Mouse (Mus musculus) intestine, postnatal 0 days (tissue): ENCODE results near the gene H2-DMb1. TPM values are rescaled to one million over a fixed set of nuclear protein-coding genes. Genes with fewer than 3 reads are reported as not detected.

Experiments used
- ATAC-seq: fragments of 200-750 bp; cut with Nextera tagmentation; 2 replicates; pipeline ENCODE4 v1.8.0; 2017; ENCODE audit warnings: mild to moderate bottlenecking, moderate TSS enrichment, moderate library complexity
- H3K27ac ChIP-seq: fragments of 300-500 bp; sonication (generic); 2 replicates; pipeline ENCODE4 v1.5.1; 2014; ENCODE audit warnings: mild to moderate bottlenecking, low read depth, low read length, moderate library complexity
- H3K27me3 ChIP-seq: fragments of 300-500 bp; sonication (generic); replicated peaks from 2 replicates; pipeline ENCODE4 v1.6.1; 2014; ENCODE audit warnings: low read length, mixed read lengths; ENCODE audit not compliant: control insufficient read depth, insufficient read depth
- H3K36me3 ChIP-seq: fragments of 300-500 bp; sonication (generic); 2 replicates; pipeline ENCODE4 v1.6.1; 2014; ENCODE audit warnings: mild to moderate bottlenecking, moderate library complexity; ENCODE audit not compliant: control insufficient read depth, insufficient read depth
- H3K4me1 ChIP-seq: fragments of 300-500 bp; sonication (generic); replicated peaks from 2 replicates; pipeline ENCODE4 v1.6.1; 2014; ENCODE audit warnings: antibody characterized with exemption, low read length, mixed read lengths; ENCODE audit not compliant: control insufficient read depth, insufficient read depth
- H3K4me2 ChIP-seq: fragments of 300-500 bp; sonication (generic); replicated peaks from 2 replicates; pipeline ENCODE4 v1.6.1; 2014; ENCODE audit warnings: low read depth, mild to moderate bottlenecking, moderate library complexity
- H3K4me3 ChIP-seq: fragments of 300-500 bp; sonication (generic); 2 replicates; pipeline ENCODE4 v1.5.1; 2014; ENCODE audit warnings: low read depth, low read length
- H3K9ac ChIP-seq: fragments of 300-500 bp; sonication (generic); 2 replicates; pipeline ENCODE4 v1.6.1; 2014; ENCODE audit warnings: mild to moderate bottlenecking, low read depth, low read length
- H3K9me3 ChIP-seq: fragments of 300-500 bp; sonication (generic); 2 replicates; pipeline ENCODE4 v1.6.1; 2016; ENCODE audit warnings: mixed run types; ENCODE audit not compliant: control insufficient read depth
- CTCF ChIP-seq: sonication (generic); IDR thresholded peaks from 2 replicates; pipeline ENCODE4 v1.5.1; 2016; ENCODE audit warnings: low read depth, mild to moderate bottlenecking, control low read depth, antibody characterized with exemption, moderate library complexity
- WGBS: fragments of 180-500 bp; shearing (Covaris S2); extraction: QIAGEN DNeasy Blood & Tissue Kit; methylation state at CpG from one replicate; pipeline ENCODE4 v1.1.7; 2014; 5-methylcytosine and 5-hydroxymethylcytosine counted together
- polyA plus RNA-seq: library from polyadenylated mRNA; unstranded; fragments of >200 nt; fragmentation: Nextera tagmentation; extraction: Ambion mirVana; gene quantifications from 2 replicates; pipeline ENCODE4 v1.2.1, GENCODE M21; 2015

The H2-DMb1 gene
- polyA plus RNA-seq, 1 experiment from 2014 or later, result 5.1 TPM

- Histone ChIP-seq H3K27me3 (no peaks in the 10 kb centered on the region), H3K9ac (no peak overlapping the region), H3K36me3 (peaks cover 52% of the 10 kb centered on the region), H3K4me2 (no peak overlapping the region), H3K4me1 (no peaks in the 10 kb centered on the region), H3K9me3 (no peaks in the 10 kb centered on the region), H3K4me3 (no peak overlapping the region), H3K27ac (no peak overlapping the region)
- peak; percentile 35; the same call in 1 of the 2 replicates for ATAC-seq
- WGBS, result 67% methylated on average over 3 of the region's 3 CpGs
- no peak for TF ChIP-seq CTCF
Observed at GRCm38 (mm10) chr17:34109806-34110195, 43.1 kb upstream of the H2-DMb1 start.

- H3K36me3 ChIP-seq, result peaks cover 57% of the 10 kb centered on the region
- TF ChIP-seq CTCF, result no peak
- no peak for ATAC-seq
- no peak overlapping the region for H3K4me2 ChIP-seq
- 52% methylated on average over 8 of the region's 8 CpGs for WGBS
- H3K27ac ChIP-seq, result no peak overlapping the region
- no peak overlapping the region for H3K9ac ChIP-seq
- H3K27me3 ChIP-seq, result no peaks in the 10 kb centered on the region
- H3K9me3 ChIP-seq, result no peaks in the 10 kb centered on the region
- no peaks in the 10 kb centered on the region for H3K4me1 ChIP-seq
- H3K4me3 ChIP-seq, result no peak overlapping the region
Observed at GRCm38 (mm10) chr17:34110309-34110708, 42.6 kb upstream of the H2-DMb1 start.

GRCm38 (mm10) chr17:34114114-34114513 lies 38.8 kb upstream of the H2-DMb1 start:
- H3K4me2 ChIP-seq, result no peak overlapping the region
- H3K36me3 ChIP-seq, result peaks cover 80% of the 10 kb centered on the region
- no peak overlapping the region for H3K27ac ChIP-seq
- H3K4me1 ChIP-seq, result no peaks in the 10 kb centered on the region
- H3K27me3 ChIP-seq, result no peaks in the 10 kb centered on the region
- no peak overlapping the region for H3K9ac ChIP-seq
- no peak overlapping the region for H3K4me3 ChIP-seq
- H3K9me3 ChIP-seq, result no peaks in the 10 kb centered on the region
- no peak for ATAC-seq
- WGBS, result 86% methylated on average over 7 of the region's 7 CpGs
- TF ChIP-seq CTCF, result no peak

- H3K9me3 ChIP-seq, result no peaks in the 10 kb centered on the region
- no peak for ATAC-seq
Observed at GRCm38 (mm10) chr17:34116736-34117370, 36.0 kb upstream of the H2-DMb1 start.

GRCm38 (mm10) chr17:34117421-34118112 lies 35.3 kb upstream of the H2-DMb1 start:
- no peak overlapping the region for H3K27ac ChIP-seq
- peak overlapping the region; percentile 83 for H3K9ac ChIP-seq
- no peak for TF ChIP-seq CTCF
- no peak for ATAC-seq
- peaks cover 53% of the 10 kb centered on the region for H3K36me3 ChIP-seq
- peak overlapping the region; percentile 80 for H3K4me2 ChIP-seq
- H3K4me1 ChIP-seq, result no peaks in the 10 kb centered on the region
- H3K9me3 ChIP-seq, result no peaks in the 10 kb centered on the region
- no peaks in the 10 kb centered on the region for H3K27me3 ChIP-seq
- H3K4me3 ChIP-seq, result peak overlapping the region; percentile 98
- WGBS, result 1% methylated on average over 5 of the region's 5 CpGs

More at GRCm38 (mm10) chr17:34116736-34117370, 36.0 kb upstream of the H2-DMb1 start:
- Histone ChIP-seq H3K27me3 (no peaks in the 10 kb centered on the region), H3K9ac (peak overlapping the region; percentile 38), H3K4me3 (peak overlapping the region; percentile 98), H3K27ac (no peak overlapping the region), H3K36me3 (peaks cover 60% of the 10 kb centered on the region), H3K4me1 (no peaks in the 10 kb centered on the region), H3K4me2 (peak overlapping the region; percentile 80)
- 8% methylated on average over 7 of the region's 7 CpGs for WGBS
- TF ChIP-seq CTCF, result no peak

- H3K9me3 ChIP-seq, result no peaks in the 10 kb centered on the region
- under 1% methylated on average over 67 of the region's 67 CpGs for WGBS
- peak overlapping the region; percentile 100 for H3K27ac ChIP-seq
- no peaks in the 10 kb centered on the region for H3K4me1 ChIP-seq
- no peak for ATAC-seq
- no peaks in the 10 kb centered on the region for H3K27me3 ChIP-seq
- peak overlapping the region; percentile 83 for H3K9ac ChIP-seq
- no peak for TF ChIP-seq CTCF
- H3K4me2 ChIP-seq, result peak overlapping the region; percentile 80
- H3K4me3 ChIP-seq, result peak overlapping the region; percentile 98
- H3K36me3 ChIP-seq, result peaks cover 46% of the 10 kb centered on the region
Observed at GRCm38 (mm10) chr17:34118113-34118872, 34.6 kb upstream of the H2-DMb1 start.
